Mouse (Mus musculus) midbrain, embryonic 15.5 days (tissue): ENCODE data around the gene Lrrc61. TPM values are rescaled to one million over a fixed set of nuclear protein-coding genes. Genes with fewer than 3 reads are reported as not detected.
"Not testable (repeated sequence)": the region's sequence is repeated elsewhere in the genome, so short reads cannot be mapped to it uniquely, and the experiment has no call there.

ENCODE experiments used
- ATAC-seq: fragments of 200-750 bp; cut with Nextera tagmentation; replicated peaks from 2 replicates; pipeline ENCODE4 v1.8.0; 2017; ENCODE audit warnings: moderate TSS enrichment
- H3K27ac ChIP-seq: fragments of 300-500 bp; sonication (generic); 2 replicates; pipeline ENCODE4 v1.5.1; 2015; ENCODE audit warnings: mild to moderate bottlenecking, inconsistent platforms
- H3K27me3 ChIP-seq: fragments of 300-500 bp; sonication (generic); replicated peaks from 2 replicates; pipeline ENCODE4 v1.6.1; 2015; ENCODE audit warnings: inconsistent platforms
- H3K36me3 ChIP-seq: fragments of 300-500 bp; sonication (generic); replicated peaks from 2 replicates; pipeline ENCODE4 v1.6.1; 2015; ENCODE audit warnings: inconsistent platforms
- H3K4me1 ChIP-seq: fragments of 300-500 bp; sonication (generic); 2 replicates; pipeline ENCODE4 v1.6.1; 2015; ENCODE audit warnings: inconsistent platforms
- H3K4me2 ChIP-seq: fragments of 300-500 bp; sonication (generic); 2 replicates; pipeline ENCODE4 v1.6.1; 2015; ENCODE audit warnings: inconsistent platforms, mild to moderate bottlenecking, moderate library complexity
- H3K4me3 ChIP-seq: fragments of 300-500 bp; sonication (generic); 2 replicates; pipeline ENCODE4 v1.5.1; 2015; ENCODE audit warnings: mild to moderate bottlenecking, inconsistent platforms
- H3K9ac ChIP-seq: fragments of 300-500 bp; sonication (generic); 2 replicates; pipeline ENCODE4 v1.6.1; 2015; ENCODE audit warnings: mild to moderate bottlenecking, inconsistent platforms
- H3K9me3 ChIP-seq: fragments of 300-500 bp; sonication (generic); 2 replicates; pipeline ENCODE4 v1.6.1; 2016; ENCODE audit warnings: inconsistent platforms
- WGBS: fragments of 180-500 bp; shearing (Covaris S2); methylation state at CpG from one replicate; pipeline ENCODE4 v1.1.7; 2015; ENCODE audit warnings: mixed read lengths; 5-methylcytosine and 5-hydroxymethylcytosine counted together
- polyA plus RNA-seq: library from polyadenylated mRNA; unstranded; fragments of >200 nt; fragmentation: Nextera tagmentation; extraction: Ambion mirVana; gene quantifications from 2 replicates; pipeline ENCODE4 v1.2.1, GENCODE M21; 2015

Lrrc61 gene
- polyA plus RNA-seq, result 27.9 and 28.5 TPM in 2 replicates

- no peaks in the 10 kb centered on the region; the same call in 1 of the 2 replicates for H3K27me3 ChIP-seq
- peaks cover 6% of the 10 kb centered on the region; the same call in 1 of the 2 replicates for H3K36me3 ChIP-seq
- peaks cover 21% of the 10 kb centered on the region for H3K4me1 ChIP-seq
- no peaks in the 10 kb centered on the region for H3K9me3 ChIP-seq
- under 1% methylated on average over 39 of the region's 39 CpGs for WGBS
- H3K4me3 ChIP-seq, result peak within 1 kb of the TSS; percentile 48
- peak; percentile 95 for ATAC-seq
- H3K9ac ChIP-seq, result peak within 1 kb of the TSS; percentile 65
- H3K27ac ChIP-seq, result peak within 1 kb of the TSS; percentile 97
- H3K4me2 ChIP-seq, result peak within 1 kb of the TSS; percentile 72
These were observed at the start of gene Lrrc61 for GRCm38 (mm10) chr6:48554280-48555103. Gene Lrrc61 (plus strand): TSS chr6:48554796.

DNA sequence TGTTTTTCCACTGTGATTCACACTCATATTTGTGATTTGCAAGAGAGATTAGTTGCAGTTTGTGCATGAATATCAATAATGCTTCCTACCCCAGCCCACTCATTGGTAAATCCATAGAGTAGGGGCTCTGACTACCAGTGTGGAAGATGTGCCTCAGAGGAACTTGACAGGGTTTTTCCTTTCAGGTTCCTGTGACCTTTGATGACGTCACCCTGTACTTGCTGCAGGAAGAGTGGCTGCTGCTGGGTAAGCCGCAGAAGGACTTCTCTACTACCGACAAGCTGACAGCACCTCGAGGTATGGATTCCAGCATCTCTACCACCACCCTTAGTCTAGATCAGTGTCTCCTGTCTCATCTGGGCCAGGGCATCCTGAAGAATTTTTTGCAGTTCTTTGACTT, 46.5 kb upstream of the Lrrc61 start:
- Histone ChIP-seq H3K4me3 (no peak overlapping the region), H3K9me3 (no peaks in the 10 kb centered on the region), H3K36me3 (no peaks in the 10 kb centered on the region), H3K27me3 (no peaks in the 10 kb centered on the region), H3K9ac (no peak overlapping the region), H3K4me1 (peaks cover 8% of the 10 kb centered on the region), H3K27ac (no peak overlapping the region), H3K4me2 (no peak overlapping the region)
- WGBS, result 80% methylated on average over 4 of the region's 4 CpGs
- ATAC-seq, result no peak

DNA sequence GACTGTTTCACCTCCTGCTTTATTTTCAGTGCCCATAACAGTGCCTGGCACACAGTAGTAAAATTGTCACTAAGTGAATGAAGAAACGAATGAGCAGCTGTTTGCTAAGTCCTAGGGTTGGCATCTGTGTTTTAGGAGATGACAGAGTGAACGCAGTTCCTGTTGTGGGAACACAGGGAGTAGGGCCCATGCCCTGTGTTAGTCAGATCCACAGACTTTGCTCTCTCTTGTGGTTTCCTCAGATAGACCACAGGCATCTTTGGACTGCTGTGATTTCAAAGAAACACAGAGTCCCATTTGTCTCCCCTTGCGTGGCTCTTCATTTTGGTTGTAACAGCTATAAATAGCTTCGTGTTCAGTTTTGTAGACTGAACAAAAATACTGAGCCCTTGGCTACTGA, 44.2 kb upstream of the Lrrc61 start:
- Histone ChIP-seq H3K4me1 (peaks cover 1% of the 10 kb centered on the region; the same call in 1 of the 2 replicates), H3K36me3 (peaks cover 16% of the 10 kb centered on the region; the same call in 1 of the 2 replicates), H3K9ac (no peak overlapping the region), H3K4me3 (no peak overlapping the region), H3K4me2 (no peak overlapping the region), H3K27ac (no peak overlapping the region), H3K9me3 (no peaks in the 10 kb centered on the region), H3K27me3 (no peaks in the 10 kb centered on the region)
- ATAC-seq, result no peak
- WGBS, result 90% methylated on average over 4 of the region's 4 CpGs

DNA sequence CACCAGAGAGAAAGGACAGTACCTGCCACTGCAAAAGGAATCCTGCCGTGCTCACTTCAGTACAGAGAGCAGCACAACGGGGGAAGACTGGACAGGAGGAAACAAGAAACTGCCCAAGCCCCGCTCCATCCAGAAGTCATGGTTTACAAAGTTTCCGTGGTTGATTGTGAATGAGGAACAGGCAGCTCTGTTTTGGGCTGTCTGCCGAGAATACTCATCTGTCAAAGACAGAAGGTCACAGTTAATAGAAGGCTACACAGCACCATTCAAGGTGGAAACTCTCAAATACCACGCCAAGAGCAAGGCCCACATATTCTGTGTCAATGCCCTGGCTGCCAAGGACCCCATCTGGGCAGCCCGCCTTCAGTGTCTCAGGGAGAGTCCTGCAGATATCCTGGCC, 42.7 kb upstream of the Lrrc61 start:
- Histone ChIP-seq H3K9me3 (no peaks in the 10 kb centered on the region), H3K27ac (no peak overlapping the region), H3K36me3 (peaks cover 25% of the 10 kb centered on the region), H3K27me3 (no peaks in the 10 kb centered on the region), H3K4me3 (no peak overlapping the region), H3K9ac (no peak overlapping the region), H3K4me1 (no peaks in the 10 kb centered on the region), H3K4me2 (no peak overlapping the region)
- 90% methylated on average over 7 of the region's 7 CpGs for WGBS
- no peak for ATAC-seq

- not testable (repeated sequence) for H3K9me3 ChIP-seq, H3K4me3 ChIP-seq, H3K9ac ChIP-seq, H3K4me1 ChIP-seq, H3K27me3 ChIP-seq, H3K4me2 ChIP-seq, H3K27ac ChIP-seq, H3K36me3 ChIP-seq, ATAC-seq
- WGBS, result 96% methylated on average over 16 of the region's 16 CpGs
These were observed 29.7 kb upstream of the Lrrc61 start for GRCm38 (mm10) chr6:48524882-48525281.

- no peaks in the 10 kb centered on the region for H3K9me3 ChIP-seq
- 77% methylated on average over 9 of the region's 9 CpGs for whole genome bisulfite sequencing
- H3K36me3 ChIP-seq, result 0 out of 2 replicates have a peak, but pooled peaks cover 3% of the 10 kb centered on the region
These were observed 26.7 kb upstream of the Lrrc61 start for GRCm38 (mm10) chr6:48527901-48528300.

GRCm38 (mm10) chr6:48529261-48529660, 25.3 kb upstream of the Lrrc61 start:
- 0 out of 2 replicates have a peak, but pooled peaks cover 3% of the 10 kb centered on the region for H3K36me3 ChIP-seq
- H3K27ac ChIP-seq, result no peak overlapping the region
- 75% methylated on average over 14 of the region's 14 CpGs for WGBS
- no peak overlapping the region for H3K4me3 ChIP-seq
- ATAC-seq, result no peak
- H3K9me3 ChIP-seq, result no peaks in the 10 kb centered on the region
- no peak overlapping the region for H3K9ac ChIP-seq
- no peaks in the 10 kb centered on the region for H3K4me1 ChIP-seq
- no peaks in the 10 kb centered on the region for H3K27me3 ChIP-seq
- H3K4me2 ChIP-seq, result no peak overlapping the region

More at GRCm38 (mm10) chr6:48527901-48528300, 26.7 kb upstream of the Lrrc61 start:
- Histone ChIP-seq H3K4me1 (no peaks in the 10 kb centered on the region), H3K27ac (no peak overlapping the region), H3K9ac (no peak overlapping the region), H3K27me3 (no peaks in the 10 kb centered on the region), H3K4me2 (no peak overlapping the region), H3K4me3 (no peak overlapping the region)
- no peak for ATAC-seq

GRCm38 (mm10) chr6:48529871-48530440, 24.6 kb upstream of the Lrrc61 start:
- Histone ChIP-seq H3K4me1 (no peaks in the 10 kb centered on the region), H3K4me2 (no peak overlapping the region), H3K27ac (no peak overlapping the region), H3K9ac (no peak overlapping the region), H3K36me3 (0 out of 2 replicates have a peak, but pooled peaks cover 3% of the 10 kb centered on the region), H3K27me3 (no peaks in the 10 kb centered on the region), H3K4me3 (no peak overlapping the region), H3K9me3 (no peaks in the 10 kb centered on the region)
- ATAC-seq, result no peak
- 81% methylated on average over 16 of the region's 16 CpGs for WGBS

DNA sequence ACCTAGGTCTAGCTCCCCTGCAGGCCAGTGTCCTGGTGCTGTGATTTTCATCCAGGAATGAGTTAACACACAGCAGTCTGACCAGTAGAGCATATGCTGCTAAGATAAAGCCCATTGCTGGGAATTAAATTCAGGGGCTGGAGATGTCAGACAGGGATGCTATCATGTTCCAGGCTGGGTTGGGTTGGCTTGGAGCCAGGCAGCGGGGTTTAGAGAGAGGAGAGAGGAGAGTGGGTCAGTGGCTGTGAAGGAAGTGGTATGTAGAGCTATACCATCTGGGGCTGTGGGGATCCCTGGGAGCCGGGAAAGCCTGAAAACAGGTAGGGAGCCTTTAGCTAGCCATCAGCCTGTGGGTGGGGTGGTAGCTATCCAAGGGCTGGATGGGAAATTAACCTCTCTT, 23.7 kb upstream of the Lrrc61 start:
- no peak overlapping the region for H3K4me3 ChIP-seq
- H3K27ac ChIP-seq, result no peak overlapping the region
- H3K4me1 ChIP-seq, result no peaks in the 10 kb centered on the region
- H3K27me3 ChIP-seq, result no peaks in the 10 kb centered on the region
- no peak overlapping the region for H3K4me2 ChIP-seq
- no peak for ATAC-seq
- WGBS, result 88% methylated on average over 2 of the region's 2 CpGs
- 0 out of 2 replicates have a peak, but pooled peaks cover 3% of the 10 kb centered on the region for H3K36me3 ChIP-seq
- no peaks in the 10 kb centered on the region for H3K9me3 ChIP-seq
- H3K9ac ChIP-seq, result no peak overlapping the region

DNA sequence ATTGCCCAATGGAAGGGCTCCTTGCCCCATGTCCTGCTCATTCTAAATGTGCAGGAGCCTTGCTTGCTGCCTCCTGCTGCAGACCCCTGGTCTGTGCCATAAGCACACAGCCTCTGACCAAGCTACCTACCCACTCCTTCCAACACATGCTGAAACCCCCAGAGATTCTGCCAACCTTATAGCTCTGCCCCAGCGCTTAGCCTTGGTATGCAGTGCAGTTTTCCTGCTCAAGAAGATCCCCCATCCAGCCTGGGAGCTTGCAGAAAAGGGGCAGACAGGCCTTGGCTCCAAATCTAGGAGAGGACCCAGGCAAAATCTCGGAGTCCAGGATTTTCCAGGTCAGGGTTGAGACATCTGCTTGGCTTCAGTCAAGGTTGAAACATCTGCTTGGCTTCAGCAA, 21.1 kb upstream of the Lrrc61 start:
- Histone ChIP-seq H3K27ac (no peak overlapping the region), H3K27me3 (no peaks in the 10 kb centered on the region), H3K4me1 (peaks cover 14% of the 10 kb centered on the region), H3K9ac (no peak overlapping the region), H3K9me3 (no peaks in the 10 kb centered on the region), H3K4me2 (no peak overlapping the region), H3K36me3 (0 out of 2 replicates have a peak, but pooled peaks cover 3% of the 10 kb centered on the region), H3K4me3 (no peak overlapping the region)
- 82% methylated on average over 2 of the region's 2 CpGs for WGBS
- ATAC-seq, result no peak

- Histone ChIP-seq H3K36me3 (0 out of 2 replicates have a peak, but pooled peaks cover 2% of the 10 kb centered on the region), H3K4me1 (peaks cover 27% of the 10 kb centered on the region), H3K27ac (no peak overlapping the region), H3K4me2 (no peak overlapping the region), H3K9ac (no peak overlapping the region), H3K9me3 (no peaks in the 10 kb centered on the region), H3K4me3 (no peak overlapping the region), H3K27me3 (no peaks in the 10 kb centered on the region)
- WGBS, result 78% methylated on average over 8 of the region's 8 CpGs
- ATAC-seq, result no peak
These were observed 19.7 kb upstream of the Lrrc61 start for GRCm38 (mm10) chr6:48534913-48535312.

DNA sequence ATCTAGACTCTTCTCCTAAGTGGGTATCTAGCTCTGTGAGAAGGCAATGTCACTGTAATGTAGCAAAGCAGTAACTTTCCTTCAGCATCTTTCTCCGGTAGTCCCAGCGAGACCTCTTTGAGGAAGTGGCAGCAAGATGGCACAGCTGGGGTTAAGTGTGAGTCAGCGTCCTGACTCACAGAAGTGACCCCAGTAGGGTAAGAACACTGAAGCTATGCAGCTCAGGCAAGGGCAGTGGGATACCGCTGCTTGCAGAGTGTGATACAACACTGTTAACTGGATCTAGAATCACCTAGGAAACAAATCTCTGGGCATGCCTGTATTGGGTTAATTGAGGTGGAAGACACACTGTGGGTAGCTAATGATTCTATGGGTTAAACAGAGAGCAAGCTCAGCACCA, 18.5 kb upstream of the Lrrc61 start:
- no peak overlapping the region for H3K9ac ChIP-seq
- 63% methylated on average over 4 of the region's 4 CpGs for WGBS
- H3K4me2 ChIP-seq, result no peak overlapping the region
- H3K27me3 ChIP-seq, result no peaks in the 10 kb centered on the region
- H3K4me1 ChIP-seq, result peaks cover 29% of the 10 kb centered on the region
- H3K4me3 ChIP-seq, result no peak overlapping the region
- no peaks in the 10 kb centered on the region for H3K9me3 ChIP-seq
- H3K27ac ChIP-seq, result no peak overlapping the region
- ATAC-seq, result no peak
- peaks cover 8% of the 10 kb centered on the region for H3K36me3 ChIP-seq
